Comparison of ENCODE assay signal across 8 mouse cellular contexts in the genomic region with DNA sequence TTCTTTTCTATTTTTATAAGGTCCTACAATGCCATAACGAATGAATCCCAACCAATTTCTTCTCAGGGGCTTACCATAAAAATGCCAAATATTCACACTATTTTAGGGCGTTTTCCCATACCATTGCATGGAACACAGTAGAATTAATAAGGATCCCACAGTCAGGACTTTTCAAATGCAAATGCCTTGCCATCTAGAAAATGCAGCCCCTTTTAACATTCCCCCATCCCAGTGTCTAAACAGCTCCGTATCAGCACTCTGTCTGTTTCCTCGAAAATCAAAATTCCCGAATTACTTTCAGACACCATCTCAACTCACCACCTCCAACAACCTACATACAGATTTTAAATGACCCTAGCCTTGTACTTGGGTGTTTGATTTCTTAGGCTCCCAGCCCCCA. TPM values are rescaled to one million over a fixed set of nuclear protein-coding genes. Genes with fewer than 3 reads are reported as not detected.
A peak's percentile ranks its signal among the peaks of the same experiment; 100 is the strongest.
DNase-seq lines count a peak whose midpoint lies in the region; ATAC-seq and TF ChIP-seq lines count a peak whose summit lies in the region.

No protein-coding gene starts in this region.

- TF ChIP-seq POLR2A in myocyte (IDR thresholded peaks at IDR 0.05; ENCODE audit: insufficient read length, low read depth), result no peak

- no peaks in the 10 kb centered on the region for H3K36me3 ChIP-seq in embryonic facial prominence, embryonic 15.5 days
- H3K36me3 ChIP-seq in intestine, embryonic 16.5 days (ENCODE audit: control insufficient read depth, insufficient read depth, low read length), result peaks cover 3% of the 10 kb centered on the region; the same call in 1 of the 2 replicates
- H3K36me3 ChIP-seq in myocyte (ENCODE audit: control insufficient read depth, insufficient read depth), result no peaks in the 10 kb centered on the region

- DNase-seq in layer of hippocampus, adult 2 months (ENCODE audit: low spot score in 2 of 2), result no peak
- no peak for DNase-seq in layer of hippocampus, adult 8-10 months (ENCODE audit: low spot score in 2 of 2)
- DNase-seq in left cerebral cortex, postnatal 36 days (ENCODE audit: low spot score in 2 of 2), result no peak
- no peak for DNase-seq in right cerebral cortex, postnatal 14 days
- DNase-seq in layer of hippocampus, postnatal 36 days, result no peak

- TF ChIP-seq CTCF in layer of hippocampus, adult 2 months (conservative IDR thresholded peaks at IDR 0.05), result no peak

- peak overlapping the region; percentile 94 for H3ac ChIP-seq in myocyte (ENCODE audit: control insufficient read depth, insufficient read length)

- intact Hi-C loops in left cerebral cortex, postnatal 36 days (cut with DNase I), result loop anchor here (5.0 kb wide), 1 partner anchor 86 kb away; no protein-coding TSS in a partner anchor

- H3K4me2 ChIP-seq in embryonic facial prominence, embryonic 15.5 days (replicated peaks), result peak overlapping the region; percentile 73
- peak overlapping the region; percentile 92 for H3K4me2 ChIP-seq in intestine, embryonic 16.5 days (ENCODE audit: low read depth, low read length)
- H3K4me2 ChIP-seq in myocyte (ENCODE audit: low read depth), result peak overlapping the region; percentile 85

- H3K27ac ChIP-seq in layer of hippocampus, adult 2 months, result 0 out of 2 replicates have a peak overlapping the region, but pooled peaks have one; percentile 93
- H3K27ac ChIP-seq in embryonic facial prominence, embryonic 15.5 days (replicated peaks), result peak overlapping the region; percentile 98; the same call in 1 of the 2 replicates
- H3K27ac ChIP-seq in intestine, embryonic 16.5 days (ENCODE audit: low read length), result no peak overlapping the region

- peaks cover 18% of the 10 kb centered on the region for H3K4me1 ChIP-seq in embryonic facial prominence, embryonic 15.5 days
- H3K4me1 ChIP-seq in intestine, embryonic 16.5 days (ENCODE audit: control insufficient read depth, insufficient read depth, low read length), result peaks cover 15% of the 10 kb centered on the region

- ATAC-seq in embryonic facial prominence, embryonic 15.5 days (ENCODE audit: insufficient number of reproducible peaks, low FRiP score, low TSS enrichment, low read depth), result no peak
- ATAC-seq in intestine, embryonic 16.5 days, result no peak

- H3K79me2 ChIP-seq in myocyte (ENCODE audit: control insufficient read depth, insufficient read depth), result peaks cover 22% of the 10 kb centered on the region

- 27% methylated on average over 5 of the region's 5 CpGs for WGBS in embryonic facial prominence, embryonic 15.5 days
- WGBS in intestine, embryonic 16.5 days, result 44% methylated on average over 5 of the region's 5 CpGs

- H3K27me3 ChIP-seq in embryonic facial prominence, embryonic 15.5 days, result no peaks in the 10 kb centered on the region
- H3K27me3 ChIP-seq in intestine, embryonic 16.5 days (replicated peaks; ENCODE audit: control insufficient read depth, insufficient read depth, low read length), result no peaks in the 10 kb centered on the region
- no peaks in the 10 kb centered on the region for H3K27me3 ChIP-seq in myocyte (ENCODE audit: control insufficient read depth, insufficient read depth, insufficient read length)

- H3K9me3 ChIP-seq in embryonic facial prominence, embryonic 15.5 days (replicated peaks), result no peaks in the 10 kb centered on the region
- no peaks in the 10 kb centered on the region for H3K9me3 ChIP-seq in intestine, embryonic 16.5 days (ENCODE audit: control insufficient read depth, low read length)

- peak overlapping the region; percentile 85 for H3K4me3 ChIP-seq in layer of hippocampus, adult 2 months
- peak overlapping the region; percentile 84 for H3K4me3 ChIP-seq in embryonic facial prominence, embryonic 15.5 days (replicated peaks)
- H3K4me3 ChIP-seq in intestine, embryonic 16.5 days (ENCODE audit: low read length), result peak overlapping the region; percentile 83
- H3K4me3 ChIP-seq in myocyte, result peak overlapping the region; percentile 64

- 0 out of 2 replicates have a peak overlapping the region, but pooled peaks have one; percentile 87 for H3K9ac ChIP-seq in embryonic facial prominence, embryonic 15.5 days
- peak overlapping the region; percentile 98 for H3K9ac ChIP-seq in intestine, embryonic 16.5 days (ENCODE audit: low read depth, low read length)

TF ChIP-seq in myocyte, 11 proteins besides CTCF, POLR2A, EP300 and RAD21:
- TF ChIP-seq E2F4 (IDR thresholded peaks at IDR 0.05; ENCODE audit: insufficient read depth) (no peak), USF1 (IDR thresholded peaks at IDR 0.05; ENCODE audit: low read depth) (no peak), TCF3 (IDR thresholded peaks at IDR 0.05; ENCODE audit: insufficient read length, low read depth) (no peak), MYOG (IDR thresholded peaks at IDR 0.05; ENCODE audit: control insufficient read depth in 1 of 3, insufficient read depth in 1 of 3, insufficient read length in 2 of 3, low read depth in 2 of 3) (no peak), MYOD1 (IDR thresholded peaks at IDR 0.05; ENCODE audit: control insufficient read depth in 1 of 3, insufficient read length in 2 of 3, low read depth in 2 of 3) (no peak)
TF ChIP-seq in myocyte: peak in this region for 0.

RNA-seq across cellular contexts. Expression of gene Kif13a, which starts 1.3 kb away (rescaled TPM):
- 10 to 100 TPM; 20.9 to 21.7 TPM for total RNA-seq in layer of hippocampus, adult 2 months (2021)
- total RNA-seq in layer of hippocampus, adult 8-10 months (2022), result 10 to 100 TPM; 22.8 to 32.5 (median 26.4) TPM
- 21.0 and 26.7 TPM in 2 replicates for polyA plus RNA-seq in embryonic facial prominence, embryonic 15.5 days (2015; fragmentation: Nextera tagmentation; extraction: Ambion mirVana)
- polyA plus RNA-seq in intestine, embryonic 16.5 days (2015; fragmentation: Nextera tagmentation; extraction: Ambion mirVana), result 6.2 and 7.6 TPM in 2 replicates
- 15.4 TPM for polyA plus RNA-seq in myocyte (2012; fragmentation: generic; extraction: Trizol)
- total RNA-seq in left cerebral cortex, postnatal 36 days (2021), result 10 to 100 TPM; 22.6 to 22.8 TPM
- total RNA-seq in layer of hippocampus, postnatal 36 days (2021), result 10 to 100 TPM; 17.8 to 19.0 TPM
